Mouse (Mus musculus) ovary, adult 2 months (tissue): ENCODE data around the gene Gm20388. TPM values are rescaled to one million over a fixed set of nuclear protein-coding genes. Genes with fewer than 3 reads are reported as not detected.

Source experiments
- polyA plus RNA-seq: library from polyadenylated mRNA; depleted of rRNA; stranded (reverse); fragments of >200 nt; gene quantifications from 2 replicates; pipeline ENCODE4 v1.2.3, GENCODE M21; 2012

Gm20388 gene
- polyA plus RNA-seq, 1 experiment: 71.9 TPM

DNA sequence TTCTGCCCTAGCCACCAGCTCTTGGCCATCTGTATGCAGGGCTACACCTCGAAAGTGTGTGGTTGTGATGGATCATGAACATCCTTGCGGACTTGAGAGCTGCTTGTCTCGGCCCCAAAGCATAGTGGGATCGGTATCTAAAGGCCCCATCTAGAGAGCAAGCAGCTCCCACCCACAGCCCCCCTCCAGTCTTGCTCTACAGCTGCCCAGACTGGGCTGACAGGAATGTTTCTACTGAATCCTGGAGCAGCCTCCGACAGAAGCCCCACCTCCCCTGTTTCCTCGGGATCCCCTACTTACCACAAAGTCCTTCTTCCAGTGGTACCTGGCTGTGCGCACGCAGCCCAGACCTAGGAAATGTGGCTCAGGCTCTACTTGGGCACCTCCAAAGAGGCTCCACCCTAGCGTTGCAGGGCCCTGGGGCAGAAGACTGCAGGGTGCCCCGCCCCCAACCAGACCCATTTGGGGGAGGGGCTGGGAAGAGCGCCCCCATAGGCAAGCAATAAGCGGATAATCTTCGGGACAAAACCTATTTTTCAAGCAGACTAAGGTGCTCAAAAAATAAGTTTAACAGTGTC is 3247.3 kb downstream of the Gm20388 start, which contains the start of gene Sult5a1:
Gene Sult5a1 (minus strand): TSS at position 428 of the 578 bp plus-strand sequence.

GRCm38 (mm10) chr8:123185566-123186409 is 3275.1 kb downstream of the Gm20388 start, which contains the start of gene Dpep1:
TSS of gene Dpep1 (plus strand) at chr8:123186242.

GRCm38 (mm10) chr8:123212321-123213117 is 3301.9 kb downstream of the Gm20388 start, which contains the start of the genes Chmp1a and Spata33:
TSS of gene Chmp1a (minus strand) at chr8:123212763.
TSS of gene Spata33 (plus strand) at chr8:123212832.

GRCm38 (mm10) chr8:123224278-123225266 is 3313.9 kb downstream of the Gm20388 start, which contains the start of gene Cdk10:
TSS of gene Cdk10 (plus strand) at chr8:123224842.

GRCm38 (mm10) chr8:123235520-123236497 is 3325.2 kb downstream of the Gm20388 start, which contains the start of gene Spata2l:
TSS of gene Spata2l (minus strand) at chr8:123236233.

DNA sequence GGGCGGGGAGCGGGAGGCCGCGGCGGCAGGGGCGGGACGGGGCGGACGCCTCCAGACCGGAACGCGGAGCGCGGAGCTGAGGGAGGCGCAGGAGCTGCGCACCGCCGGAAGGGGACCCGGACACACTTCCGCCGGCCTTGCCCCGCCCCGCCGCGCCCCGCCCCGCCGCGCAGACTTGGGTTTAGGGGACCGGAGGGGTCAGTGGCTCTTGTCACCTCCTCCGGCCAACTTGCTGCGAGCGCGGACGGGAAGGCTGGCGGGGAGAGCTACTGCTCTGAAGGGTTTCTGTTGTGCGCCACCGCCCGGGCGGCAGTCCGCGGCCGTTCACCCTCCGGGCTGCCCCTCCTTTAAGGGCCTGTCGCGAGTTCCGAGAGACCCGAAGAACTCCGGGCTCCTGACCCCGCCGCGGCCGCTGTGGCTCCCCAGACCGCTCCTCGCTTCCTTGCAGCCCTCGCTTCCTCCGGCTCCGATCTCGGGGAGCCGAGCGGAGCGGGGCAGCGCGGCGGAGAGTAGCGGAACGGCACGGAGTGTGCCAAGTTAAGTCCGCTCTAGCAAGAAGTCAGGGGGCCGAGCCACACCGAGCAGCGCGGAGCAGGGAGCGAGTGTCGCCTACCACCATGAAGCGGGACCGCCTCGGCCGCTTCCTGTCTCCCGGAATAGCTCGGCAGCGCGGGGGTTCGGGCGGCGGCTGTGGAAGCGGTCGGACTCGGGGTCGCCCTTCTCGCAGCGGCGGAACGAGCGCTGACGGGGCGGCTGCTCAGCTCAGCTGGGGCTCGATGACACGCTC is 3343.7 kb downstream of the Gm20388 start, which contains the start of the genes Zfp276 and Vps9d1:
Gene Zfp276 (plus strand): TSS at position 97 of the 787 bp plus-strand sequence.
Gene Vps9d1 (minus strand): TSS at position 250 of the 787 bp plus-strand sequence.

GRCm38 (mm10) chr8:123318467-123318911 is 3407.8 kb downstream of the Gm20388 start, which contains the start of gene Fanca:
TSS of gene Fanca (minus strand) at chr8:123318576.

DNA sequence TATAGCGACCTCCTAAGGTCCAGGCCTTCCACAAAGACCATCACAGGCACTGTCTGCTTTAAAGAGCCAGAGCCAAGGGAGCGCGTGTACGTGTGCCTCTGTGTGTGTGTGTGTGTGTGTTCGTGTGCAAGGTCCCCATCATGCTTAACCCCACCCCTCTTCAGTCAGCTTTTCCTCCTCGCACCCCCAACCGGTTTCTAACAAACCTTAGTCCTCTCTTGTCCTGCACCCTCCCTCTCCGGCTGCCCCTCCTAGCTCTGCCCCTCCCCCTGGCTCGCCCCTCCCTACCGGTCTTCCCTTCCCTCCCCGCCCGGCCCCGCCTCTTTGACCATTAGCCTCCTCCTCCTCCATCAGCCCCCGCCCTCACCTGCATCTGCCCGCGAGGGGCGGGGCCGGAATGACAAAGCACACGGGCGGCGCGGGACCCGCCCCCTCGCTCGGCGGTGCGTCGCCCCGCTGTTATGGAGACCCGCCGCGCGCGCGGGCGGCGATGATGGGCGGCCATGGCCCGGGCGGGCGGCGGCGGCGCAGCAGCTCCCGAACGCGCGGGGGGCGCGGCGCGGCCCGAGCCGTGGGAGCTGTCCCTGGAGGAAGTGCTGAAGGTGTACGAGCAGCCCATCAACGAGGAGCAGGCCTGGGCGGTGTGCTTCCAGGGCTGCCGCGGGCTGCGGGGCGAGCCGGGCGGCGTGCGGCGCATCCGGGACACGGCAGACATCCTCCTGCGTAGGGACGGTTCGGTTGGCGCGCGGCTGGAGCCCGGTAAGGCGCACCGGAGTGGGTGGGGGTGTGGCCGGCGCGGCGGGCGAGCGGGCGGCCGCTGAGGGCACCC is 3421.8 kb downstream of the Gm20388 start, which contains the start of gene Spire2:
Gene Spire2 (plus strand): TSS at position 452 of the 829 bp plus-strand sequence.

GRCm38 (mm10) chr8:123373403-123374238 is 3463.0 kb downstream of the Gm20388 start, which contains the start of gene Tcf25:
TSS of gene Tcf25 (plus strand) at chr8:123373753.

DNA sequence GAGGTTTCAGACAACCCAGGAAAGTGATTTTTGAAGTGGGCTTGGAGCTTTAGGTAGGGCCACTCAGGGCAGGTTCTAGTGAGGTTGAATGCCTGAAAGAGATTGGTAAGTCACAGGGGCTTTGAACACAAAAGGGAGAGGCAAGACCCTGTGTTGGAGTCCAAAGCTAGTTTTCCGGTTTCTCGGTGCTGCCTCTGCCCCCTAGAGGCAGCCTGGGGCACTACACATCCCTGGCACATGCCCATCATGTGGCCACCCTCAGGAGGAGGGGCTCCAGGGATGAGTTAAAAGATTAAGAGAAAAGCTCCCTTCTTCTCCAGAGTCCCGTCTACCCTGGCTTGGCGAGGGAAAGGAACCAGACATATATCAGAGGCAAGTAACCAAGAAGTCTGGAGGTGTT is 3496.1 kb downstream of the Gm20388 start, which contains the start of gene Mc1r:
Gene Mc1r (plus strand): TSS at position 322 of the 400 bp plus-strand sequence.

DNA sequence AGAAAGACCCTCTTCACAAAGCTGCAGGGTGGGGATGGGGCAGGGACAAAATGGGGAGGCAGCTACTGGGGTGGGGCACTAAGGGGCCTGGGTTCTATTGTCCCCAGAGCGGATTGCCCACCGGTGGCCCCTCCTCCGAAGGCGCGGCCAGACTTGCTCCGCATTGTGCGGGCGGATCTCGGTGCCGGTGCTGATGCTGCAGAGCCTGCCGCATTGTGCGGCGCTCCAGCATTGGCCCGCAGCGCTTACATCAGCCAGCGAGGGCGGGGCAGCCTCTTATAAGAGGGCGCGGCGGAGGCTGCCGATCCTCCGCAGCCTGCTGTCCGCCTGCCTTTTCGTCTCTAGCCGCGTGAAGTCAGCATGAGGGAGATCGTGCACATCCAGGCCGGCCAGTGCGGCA is 3500.6 kb downstream of the Gm20388 start, which contains the start of gene Tubb3:
Gene Tubb3 (plus strand): TSS at position 179 of the 400 bp plus-strand sequence.

DNA sequence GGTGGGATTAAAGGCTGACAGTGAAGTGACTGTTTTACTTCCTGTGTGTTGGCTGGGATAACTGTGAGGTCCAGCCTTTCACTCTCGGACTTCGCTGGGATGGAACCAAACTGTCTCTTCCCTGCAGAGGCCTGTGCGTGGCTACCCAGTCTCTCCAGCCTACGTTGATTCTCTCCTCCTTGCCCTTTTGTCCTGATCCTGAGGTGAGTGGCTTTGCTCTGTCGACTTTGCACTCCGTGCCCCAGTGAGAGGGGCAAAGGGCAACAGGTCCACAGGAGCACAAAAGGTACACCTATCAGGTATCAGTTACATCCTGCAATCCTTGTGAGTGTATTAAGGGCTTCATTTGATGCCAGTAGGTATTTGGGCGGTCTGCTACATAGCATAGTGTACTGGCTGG is 3512.8 kb downstream of the Gm20388 start, which contains the start of gene Def8:
Gene Def8 (plus strand): TSS at position 87 of the 400 bp plus-strand sequence.

GRCm38 (mm10) chr8:123477737-123478258 is 3567.2 kb downstream of the Gm20388 start, which contains the start of gene Afg3l1:
TSS of gene Afg3l1 (plus strand) at chr8:123477903.

DNA sequence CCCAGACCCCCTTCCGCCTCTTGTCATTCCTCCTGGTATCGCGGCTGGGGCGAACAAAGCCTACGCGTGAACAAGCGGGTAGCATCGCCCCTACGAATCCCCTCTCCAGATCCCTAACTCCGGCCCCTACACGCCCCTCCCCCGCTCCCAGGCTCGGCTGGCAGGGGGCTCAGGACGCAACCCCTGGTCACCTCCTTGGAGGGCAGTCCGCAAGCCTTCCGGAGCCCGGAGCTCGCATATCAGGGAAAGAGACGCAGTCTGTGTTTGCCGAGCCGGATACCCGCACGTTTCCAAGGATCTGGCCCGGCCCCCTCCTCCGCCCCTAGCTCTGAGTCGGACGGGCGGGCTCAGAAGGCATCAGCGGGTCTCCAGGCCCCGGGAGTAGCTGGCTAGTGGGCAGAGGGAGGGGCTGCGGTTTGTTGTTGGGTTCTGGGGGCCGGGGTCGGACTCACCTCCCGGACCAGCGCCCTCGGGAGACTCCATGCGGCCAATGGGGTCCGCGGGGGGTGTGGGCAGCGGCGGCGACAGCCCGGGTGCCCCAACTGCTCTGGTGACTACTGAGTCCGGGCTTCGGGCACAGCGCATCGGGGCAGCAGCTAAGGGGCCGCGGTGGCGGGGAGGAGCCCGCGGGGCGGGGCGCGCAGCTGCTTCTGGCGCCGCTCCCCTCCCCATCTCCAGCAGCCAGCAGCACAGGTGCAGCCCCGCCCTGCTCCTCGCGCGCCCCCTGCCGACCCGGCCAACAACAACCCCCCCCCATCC is 3604.3 kb downstream of the Gm20388 start, which contains the start of gene Dbndd1:
Gene Dbndd1 (minus strand): TSS at position 683 of the 759 bp plus-strand sequence.

DNA sequence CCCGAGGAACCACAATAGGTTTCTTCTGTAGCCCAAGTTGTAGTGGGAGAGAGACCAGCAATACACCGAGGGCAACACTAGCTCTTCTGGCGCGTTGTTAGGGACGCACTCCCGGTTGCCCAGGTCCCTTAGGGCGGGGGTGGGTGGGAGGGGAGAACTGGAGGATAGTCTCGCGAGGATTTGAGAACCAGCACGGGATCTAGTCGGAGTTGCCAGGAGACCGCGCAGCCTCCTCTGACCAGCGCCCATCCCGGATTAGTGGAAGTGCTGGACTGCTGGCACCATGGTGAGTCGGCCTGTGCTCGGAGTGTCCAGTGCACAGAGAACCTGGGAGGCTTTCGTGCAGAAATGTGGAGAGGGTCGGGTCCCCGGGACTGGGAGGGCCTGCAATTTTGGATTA is 3608.0 kb downstream of the Gm20388 start, which contains the start of gene Gas8:
Gene Gas8 (plus strand): TSS at position 168 of the 400 bp plus-strand sequence.

